8 mouse cellular contexts compared by ENCODE assay signal in the genomic region with DNA sequence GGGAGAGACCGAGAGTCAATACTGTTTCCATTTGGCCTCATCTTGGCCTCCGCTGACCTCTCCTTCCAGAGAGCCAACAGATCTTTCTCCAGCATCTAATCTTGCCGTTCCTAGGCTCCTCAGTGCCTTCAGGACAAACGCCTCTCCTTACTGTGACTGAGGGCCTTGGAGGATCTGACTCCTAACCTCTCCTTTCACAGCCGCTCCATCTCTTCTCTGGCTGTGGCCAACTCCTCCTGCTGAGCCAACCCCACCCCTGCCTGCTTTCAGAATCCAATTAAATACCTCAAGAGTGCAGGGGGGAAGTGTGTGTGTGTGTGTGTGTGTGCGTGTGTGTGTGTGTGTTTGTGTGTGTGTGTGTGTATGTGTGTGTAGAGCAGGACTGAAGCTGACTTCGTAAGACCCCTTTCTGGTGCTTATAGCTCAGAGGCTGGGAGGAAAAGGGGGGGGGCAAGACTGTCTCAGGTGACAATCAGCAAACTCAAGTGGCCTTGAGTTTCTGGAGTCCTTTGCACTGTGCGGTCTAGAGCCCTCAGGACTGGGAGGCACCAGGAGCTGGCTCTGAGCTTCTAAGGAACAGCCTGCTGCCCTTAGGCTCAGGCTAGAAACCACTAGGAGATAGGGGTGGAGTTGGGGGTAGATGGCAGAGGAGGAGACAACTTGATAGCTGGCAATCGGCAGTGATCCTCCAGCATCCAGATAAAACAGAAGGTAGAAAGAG. TPM values are rescaled to one million over a fixed set of nuclear protein-coding genes. Genes with fewer than 3 reads are reported as not detected.
DNase-seq lines count a peak whose midpoint lies in the region; ATAC-seq and TF ChIP-seq lines count a peak whose summit lies in the region.
"Had no signal": no experiment of that assay in that cellular context is flagged by ENCODE, and none has a peak within 500 bp of the region (broad histone marks: within the 10 kb centered on the region; RNA-seq: fewer than 3 reads in every experiment).

No protein-coding gene starts in this region.

- peak overlapping the region; percentile 63 for H3K4me2 ChIP-seq in heart, postnatal 0 days (ENCODE audit: low read depth, low read length)
- H3K4me2 ChIP-seq in liver, embryonic 12.5 days = no peak overlapping the region
- H3K4me2 ChIP-seq in stomach, embryonic 16.5 days (ENCODE audit: low read depth, low read length) = peak overlapping the region; percentile 69

- TF ChIP-seq EP300 in heart, postnatal 0 days (IDR thresholded peaks at IDR 0.05; ENCODE audit: low read depth) = no peak

- ATAC-seq in heart, postnatal 0 days (ENCODE audit: insufficient read depth, low read depth) = no peak
- no peak for ATAC-seq in liver, embryonic 12.5 days
- ATAC-seq in stomach, embryonic 16.5 days (ENCODE audit: insufficient read depth, low FRiP score) = peak; percentile 66; the same call in 1 of the 2 replicates
- no peak for ATAC-seq in monocyte, adult 5-6 weeks (replicated peaks; ENCODE audit: insufficient number of reproducible peaks, low FRiP score, low TSS enrichment, poor library complexity, severe bottlenecking)

- whole genome bisulfite sequencing in heart, postnatal 0 days = 53% methylated on average over 9 of the region's 9 CpGs
- 45% methylated on average over 9 of the region's 9 CpGs for WGBS in liver, embryonic 12.5 days (ENCODE audit: insufficient replicate concordance)
- 30% methylated on average over 9 of the region's 9 CpGs for WGBS in stomach, embryonic 16.5 days

- peak; percentile 3 for DNase-seq in right cerebral cortex, adult 18-20 months
- DNase-seq in right cerebral cortex, postnatal 14 days = no peak
- no peak for DNase-seq in heart, postnatal 0 days (ENCODE audit: low spot score)
- DNase-seq in spleen, postnatal 14 days (ENCODE audit: low spot score in 2 of 2) = no peak
- DNase-seq: adrenal gland, postnatal 14 days had no signal

- no peak overlapping the region for H3K9ac ChIP-seq in heart, postnatal 0 days (replicated peaks; ENCODE audit: low read depth, low read length)
- H3K9ac ChIP-seq in liver, embryonic 12.5 days = no peak overlapping the region
- peak overlapping the region; percentile 47; the same call in 1 of the 2 replicates for H3K9ac ChIP-seq in stomach, embryonic 16.5 days (ENCODE audit: low read length)

- H3K4me1 ChIP-seq in heart, postnatal 0 days (ENCODE audit: control insufficient read depth, insufficient read depth) = 0 out of 2 replicates have a peak, but pooled peaks cover 17% of the 10 kb centered on the region
- peaks cover 17% of the 10 kb centered on the region for H3K4me1 ChIP-seq in liver, embryonic 12.5 days
- peaks cover 22% of the 10 kb centered on the region for H3K4me1 ChIP-seq in stomach, embryonic 16.5 days (ENCODE audit: control insufficient read depth, insufficient read depth, low read length)

- 0 out of 2 replicates have a peak, but pooled peaks cover 6% of the 10 kb centered on the region for H3K27me3 ChIP-seq in heart, postnatal 0 days (ENCODE audit: control insufficient read depth, insufficient read depth, low read length)
- peaks cover 71% of the 10 kb centered on the region for H3K27me3 ChIP-seq in liver, embryonic 12.5 days (replicated peaks)
- H3K27me3 ChIP-seq in stomach, embryonic 16.5 days (ENCODE audit: control insufficient read depth, insufficient read depth, low read length) = no peaks in the 10 kb centered on the region

- H3K9me3 ChIP-seq in heart, postnatal 0 days (replicated peaks; ENCODE audit: control insufficient read depth, low read length) = no peaks in the 10 kb centered on the region
- H3K9me3 ChIP-seq in liver, embryonic 12.5 days (replicated peaks) = no peaks in the 10 kb centered on the region
- H3K9me3 ChIP-seq in stomach, embryonic 16.5 days (replicated peaks; ENCODE audit: control insufficient read depth, low read length) = no peaks in the 10 kb centered on the region

- no peak overlapping the region; the same call in 1 of the 2 replicates for H3K27ac ChIP-seq in heart, postnatal 0 days (ENCODE audit: low read depth)
- H3K27ac ChIP-seq in liver, embryonic 12.5 days = 0 out of 2 replicates have a peak overlapping the region, but pooled peaks have one; percentile 15
- H3K27ac ChIP-seq in stomach, embryonic 16.5 days (ENCODE audit: low read length) = peak overlapping the region; percentile 94

- no peak overlapping the region for H3K4me3 ChIP-seq in heart, postnatal 0 days (ENCODE audit: low read depth, low read length)
- no peak overlapping the region for H3K4me3 ChIP-seq in liver, embryonic 12.5 days
- peak overlapping the region; percentile 43 for H3K4me3 ChIP-seq in stomach, embryonic 16.5 days (replicated peaks; ENCODE audit: low read length)

- H3K36me3 ChIP-seq in heart, postnatal 0 days (replicated peaks; ENCODE audit: control insufficient read depth, insufficient read depth, low read length) = no peaks in the 10 kb centered on the region
- no peaks in the 10 kb centered on the region for H3K36me3 ChIP-seq in liver, embryonic 12.5 days
- no peaks in the 10 kb centered on the region for H3K36me3 ChIP-seq in stomach, embryonic 16.5 days (ENCODE audit: control insufficient read depth, insufficient read depth, low read length)

- no peak for TF ChIP-seq CTCF in heart, postnatal 0 days (IDR thresholded peaks at IDR 0.05; ENCODE audit: low read depth)

RNA-seq across cellular contexts. Expression of a gene that starts 59.7 kb away (rescaled TPM):
- 4.8 and 7.1 TPM in 2 replicates for total RNA-seq in heart, postnatal 0 days (2014; rRNA removed; ENCODE audit: low replicate concordance)
- polyA plus RNA-seq in heart, postnatal 0 days (2015; fragmentation: Nextera tagmentation; extraction: Ambion mirVana) = 1.7 TPM in 2 replicates
- polyA plus RNA-seq in liver, embryonic 12.5 days (2016; fragmentation: Nextera tagmentation; extraction: Ambion mirVana) = 0.19 and 0.43 TPM in 2 replicates
- 1.6 and 1.7 TPM in 2 replicates for polyA plus RNA-seq in stomach, embryonic 16.5 days (2015; fragmentation: Nextera tagmentation; extraction: Ambion mirVana)
- total RNA-seq in monocyte, adult 5-6 weeks (2017) = 0.49 to 2.1 TPM (median 0.57 TPM) in 3 replicates
